Mouse (Mus musculus): ENCODE results near the gene 3110001I22Rik.
"Not testable (repeated sequence)": the region's sequence is repeated elsewhere in the genome, so short reads cannot be mapped to it uniquely, and the experiment has no call there.

3110001I22Rik gene

GRCm38 (mm10) chr16:13671685-13672385 lies at the start of gene 3110001I22Rik, which contains the start of gene Bfar:
Gene 3110001I22Rik (plus strand): TSS chr16:13671929.
Gene Bfar (plus strand): TSS chr16:13671858.
- DNase-seq (ENCODE audit: low spot score in 2 of 2), result peak; percentile 65 to 78

- no peak for DNase-seq (ENCODE audit: low spot score in 2 of 2)
These were observed 43.4 kb upstream of the 3110001I22Rik start for GRCm38 (mm10) chr16:13628345-13628744.

- DNase-seq (ENCODE audit: low spot score in 2 of 2), result not testable (repeated sequence)
These were observed 33.5 kb upstream of the 3110001I22Rik start for GRCm38 (mm10) chr16:13638198-13638597.

GRCm38 (mm10) chr16:13639508-13639907 lies 32.2 kb upstream of the 3110001I22Rik start:
- no peak for DNase-seq (ENCODE audit: low spot score in 2 of 2)

- no peak for DNase-seq (ENCODE audit: low spot score in 2 of 2)
These were observed 31.7 kb upstream of the 3110001I22Rik start for GRCm38 (mm10) chr16:13640064-13640463.

GRCm38 (mm10) chr16:13644474-13644873 lies 27.3 kb upstream of the 3110001I22Rik start:
- DNase-seq (ENCODE audit: low spot score in 2 of 2), result no peak

GRCm38 (mm10) chr16:13645930-13646329 lies 25.8 kb upstream of the 3110001I22Rik start:
- no peak for DNase-seq (ENCODE audit: low spot score in 2 of 2)

GRCm38 (mm10) chr16:13658886-13659285 lies 12.8 kb upstream of the 3110001I22Rik start:
- no peak for DNase-seq (ENCODE audit: low spot score in 2 of 2)

GRCm38 (mm10) chr16:13660736-13661135 lies 11.0 kb upstream of the 3110001I22Rik start:
- DNase-seq (ENCODE audit: low spot score in 2 of 2), result no peak

- DNase-seq (ENCODE audit: low spot score in 2 of 2), result peak; percentile 86 to 88
These were observed 3.8 kb upstream of the 3110001I22Rik start, which contains the start of gene Parn for GRCm38 (mm10) chr16:13667878-13668343. Gene Parn (minus strand): TSS chr16:13668170.

GRCm38 (mm10) chr16:13668402-13669108 lies 3.2 kb upstream of the 3110001I22Rik start:
- DNase-seq (ENCODE audit: low spot score in 2 of 2), result no peak

GRCm38 (mm10) chr16:13669282-13669681 lies 2.4 kb upstream of the 3110001I22Rik start:
- no peak for DNase-seq (ENCODE audit: low spot score in 2 of 2)

- not testable (repeated sequence) for DNase-seq (ENCODE audit: low spot score in 2 of 2)
These were observed 833 bp upstream of the 3110001I22Rik start for GRCm38 (mm10) chr16:13670896-13671295.

GRCm38 (mm10) chr16:13672386-13672898 lies 713 bp downstream of the 3110001I22Rik start:
- DNase-seq (ENCODE audit: low spot score in 2 of 2), result peak in 1 of 2 experiments; percentile 19

- no peak for DNase-seq (ENCODE audit: low spot score in 2 of 2)
These were observed 1.4 kb downstream of the 3110001I22Rik start for GRCm38 (mm10) chr16:13673114-13673513.

- DNase-seq (ENCODE audit: low spot score in 2 of 2), result no peak
These were observed 2.8 kb downstream of the 3110001I22Rik start for GRCm38 (mm10) chr16:13674511-13674910.

GRCm38 (mm10) chr16:13678601-13679319 lies 7.0 kb downstream of the 3110001I22Rik start:
- no peak for DNase-seq (ENCODE audit: low spot score in 2 of 2)

GRCm38 (mm10) chr16:13698998-13699397 lies 27.3 kb downstream of the 3110001I22Rik start:
- DNase-seq (ENCODE audit: low spot score in 2 of 2), result no peak

- DNase-seq (ENCODE audit: low spot score in 2 of 2), result no peak
These were observed 30.5 kb downstream of the 3110001I22Rik start for GRCm38 (mm10) chr16:13702184-13702583.

GRCm38 (mm10) chr16:13704676-13705075 lies 32.9 kb downstream of the 3110001I22Rik start:
- DNase-seq (ENCODE audit: low spot score in 2 of 2), result no peak

- no peak for DNase-seq (ENCODE audit: low spot score in 2 of 2)
These were observed 43.2 kb downstream of the 3110001I22Rik start for GRCm38 (mm10) chr16:13714910-13715309.

Measured in frontal cortex, postnatal 25 days (tissue).